Mouse (Mus musculus): ENCODE results near the gene Rrh. TPM values are rescaled to one million over a fixed set of nuclear protein-coding genes. Genes with fewer than 3 reads are reported as not detected.
"Not testable (repeated sequence)": the region's sequence is repeated elsewhere in the genome, so short reads cannot be mapped to it uniquely, and the experiment has no call there.

Rrh gene
- polyA plus RNA-seq, 1 experiment from 2014 or later: 0.30 TPM

DNA sequence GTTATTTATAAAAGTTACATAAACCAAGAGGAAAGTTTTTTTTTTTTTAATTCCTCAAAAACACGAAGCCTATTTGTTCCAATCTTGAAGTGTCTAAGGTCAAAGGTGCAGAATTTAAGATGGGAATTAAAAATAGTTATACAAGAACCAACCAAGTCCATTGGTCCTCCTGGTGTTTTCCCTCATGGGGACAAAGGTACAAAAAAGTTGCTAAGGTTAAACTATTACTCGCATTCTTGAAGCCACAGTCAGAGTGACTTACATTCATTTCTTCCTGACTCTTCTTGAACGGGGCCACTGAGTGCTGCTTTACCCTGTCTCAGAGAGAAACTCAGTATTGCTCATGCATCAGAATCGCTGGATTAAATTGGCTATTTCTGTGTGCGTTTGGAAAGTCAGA lies 25.0 kb downstream of the Rrh start:
- no peak for DNase-seq (ENCODE audit: low read depth, low spot score)
- POLR2A ChIA-PET: interaction anchor here (0.6 kb wide), 1 partner anchor 413 kb away, joined by 3 read pairs; no protein-coding TSS in a partner anchor
- TF ChIP-seq CTCF (IDR thresholded peaks at IDR 0.05): no peak
- in situ Hi-C loops (cut with MboI; ENCODE audit: low pct_unique_long_range_greater_than_20kb): no loop called here
- H3K27me3 ChIP-seq: no peaks in the 10 kb centered on the region
- CTCF ChIA-PET: interaction anchor here (4.9 kb wide), 1 partner anchor 11 kb away, joined by 24 read pairs; no protein-coding TSS in a partner anchor
- ATAC-seq: no peak

DNA sequence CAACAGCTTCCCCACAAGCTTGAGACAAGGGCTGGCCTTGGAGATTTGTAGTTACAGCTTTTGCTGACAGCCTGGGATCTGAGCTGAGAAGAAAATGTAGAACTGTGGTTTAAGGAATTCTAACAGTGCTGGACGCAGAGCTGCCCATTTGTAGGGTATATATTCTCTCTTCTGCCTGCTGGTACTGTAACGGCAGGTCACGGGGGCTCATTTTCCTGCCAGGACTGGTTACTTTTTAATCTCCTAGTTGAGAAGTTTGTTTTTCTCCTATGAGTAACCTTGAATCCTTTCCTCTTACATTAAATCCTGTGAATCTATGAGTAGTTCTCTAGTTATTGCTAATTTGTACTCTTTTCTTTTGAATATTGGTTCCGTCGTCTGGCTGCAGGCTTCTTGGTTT lies 28.6 kb downstream of the Rrh start:
- TF ChIP-seq CTCF (IDR thresholded peaks at IDR 0.05): no peak

DNA sequence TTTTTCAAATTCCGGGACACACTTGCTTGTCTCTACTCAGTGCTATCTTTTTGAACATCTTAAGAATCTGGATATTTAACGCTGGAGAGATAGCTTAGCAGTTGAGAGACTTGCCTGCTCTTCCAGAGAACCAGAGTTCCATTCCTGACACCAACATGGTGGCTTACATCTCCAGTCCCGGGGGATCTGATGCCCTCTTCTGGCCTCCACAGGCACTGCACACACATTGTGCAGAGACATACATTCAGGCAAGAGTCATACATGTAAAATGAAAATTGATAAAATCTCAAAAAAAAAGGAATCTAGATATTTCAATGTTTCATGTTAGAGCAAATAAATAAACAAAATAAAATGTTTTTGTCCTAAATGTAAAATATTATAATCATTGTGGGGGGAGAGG lies 39.6 kb downstream of the Rrh start:
- no peak for TF ChIP-seq CTCF (IDR thresholded peaks at IDR 0.05)
- in situ Hi-C loops (cut with MboI; ENCODE audit: low pct_unique_long_range_greater_than_20kb): no loop called here
- H3K27me3 ChIP-seq: no peaks in the 10 kb centered on the region
- POLR2A ChIA-PET: interaction anchor here (0.6 kb wide), 1 partner anchor 41 kb away, joined by 3 read pairs; no protein-coding TSS in a partner anchor
- DNase-seq (ENCODE audit: low read depth, low spot score) (no peak), ATAC-seq (no peak)
- CTCF ChIA-PET: interaction anchor here (1.2 kb wide), 1 partner anchor 33 kb away, joined by 3 read pairs; no protein-coding TSS in a partner anchor

More for the DNA sequence above, 28.6 kb downstream of the Rrh start:
- in situ Hi-C loops (cut with MboI; ENCODE audit: low pct_unique_long_range_greater_than_20kb): no loop called here
- POLR2A ChIA-PET: no interaction called here
- ATAC-seq (no peak), DNase-seq (ENCODE audit: low read depth, low spot score) (no peak)
- H3K27me3 ChIP-seq: no peaks in the 10 kb centered on the region
- CTCF ChIA-PET: interaction anchor here (1.4 to 4.9 kb wide), 3 partner anchors 10 to 24 kb away, joined by 4 to 24 read pairs (median 4); partner anchors contain the start of gene Lrit3

DNA sequence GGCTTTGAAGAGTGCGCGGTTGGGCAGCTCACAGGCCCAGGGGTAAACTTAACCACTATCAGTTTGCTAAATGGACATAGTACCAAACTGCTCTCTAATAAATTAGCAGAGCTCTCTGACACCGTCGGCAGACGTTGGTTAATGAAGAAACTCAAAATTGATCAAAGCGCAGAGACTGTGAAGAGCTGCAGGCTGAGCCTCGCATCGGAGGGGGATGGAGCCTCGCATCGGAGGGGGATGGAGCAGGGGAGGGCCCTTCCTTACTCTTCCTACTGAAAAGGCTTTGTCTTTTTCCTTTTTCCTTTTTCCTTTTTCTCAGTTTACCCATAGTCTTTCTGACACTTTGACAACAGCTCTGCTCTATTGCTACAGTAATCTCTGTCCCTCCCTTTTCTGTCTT lies 41.0 kb downstream of the Rrh start:
- no peak for DNase-seq (ENCODE audit: low read depth, low spot score)
- no peaks in the 10 kb centered on the region for H3K27me3 ChIP-seq
- ChIA-PET CTCF (interaction anchor here (0.9 to 1.4 kb wide), 3 partner anchors 11 to 34 kb away, joined by 3 to 6 read pairs (median 3); partner anchors contain the start of gene Lrit3), POLR2A (no interaction called here)
- in situ Hi-C loops (cut with MboI; ENCODE audit: low pct_unique_long_range_greater_than_20kb): no loop called here
- TF ChIP-seq CTCF (IDR thresholded peaks at IDR 0.05): no peak
- no peak for ATAC-seq

DNA sequence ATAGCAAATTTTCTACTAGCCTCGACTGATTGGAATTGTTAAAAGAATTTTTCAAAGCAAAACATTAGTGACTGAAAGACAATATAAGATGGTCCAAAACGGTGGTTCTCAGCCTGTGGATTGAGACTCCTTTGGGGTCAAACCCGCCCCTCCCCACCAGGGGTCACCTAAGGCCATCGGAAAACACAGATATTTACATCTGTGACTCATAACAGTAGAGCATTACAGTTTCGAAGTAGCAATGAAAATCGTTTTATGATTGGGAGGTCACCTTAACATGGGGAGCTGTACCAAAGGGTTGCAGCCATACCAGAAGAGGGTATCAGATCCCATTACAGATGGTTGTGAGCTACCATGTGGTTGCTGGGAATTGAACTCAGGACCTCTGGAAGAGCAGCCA lies 51.2 kb downstream of the Rrh start:
- DNase-seq (ENCODE audit: low read depth, low spot score) (no peak), ATAC-seq (no peak)
- POLR2A ChIA-PET: no interaction called here
- TF ChIP-seq CTCF (IDR thresholded peaks at IDR 0.05): no peak
- CTCF ChIA-PET: no interaction called here
- H3K27me3 ChIP-seq: no peaks in the 10 kb centered on the region
- in situ Hi-C loops (cut with MboI; ENCODE audit: low pct_unique_long_range_greater_than_20kb): no loop called here

DNA sequence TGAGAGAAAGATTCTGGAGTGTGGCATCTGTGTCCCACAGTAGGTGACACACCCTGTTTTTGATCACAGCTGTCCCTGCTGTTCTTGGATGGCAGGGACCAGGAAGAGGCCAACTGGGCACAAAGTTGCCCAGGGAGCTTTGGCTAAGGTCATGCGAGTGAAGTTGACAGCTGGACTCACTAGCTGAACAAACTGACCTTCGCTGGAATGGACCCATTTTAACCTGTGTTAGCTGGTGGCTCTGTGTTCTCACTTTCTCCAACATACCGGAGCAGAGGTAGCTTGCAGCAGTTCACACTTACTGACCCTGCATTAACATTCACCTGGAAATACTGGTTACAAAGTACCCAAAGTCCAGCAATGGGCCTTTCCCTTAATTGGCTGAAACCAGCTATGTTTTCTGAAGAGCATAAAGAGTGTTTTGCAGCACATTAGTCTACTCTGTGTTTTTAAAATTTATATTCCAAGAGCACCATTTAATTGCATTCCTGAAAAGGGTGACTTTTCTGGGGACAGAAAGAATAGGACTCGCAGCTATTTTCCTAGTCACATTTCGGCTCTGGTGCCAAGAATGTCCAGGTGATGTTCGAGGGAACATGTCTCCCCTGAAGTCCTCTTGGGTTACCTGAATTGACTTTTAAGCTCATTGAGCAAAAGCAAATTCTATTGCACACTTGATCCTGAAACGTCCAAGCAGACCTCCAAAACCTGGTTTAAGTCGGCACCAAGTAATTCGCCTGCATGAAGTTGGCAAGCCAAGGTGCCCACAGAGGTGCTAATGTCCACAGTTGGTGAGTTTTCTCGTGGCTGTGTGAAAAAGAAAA lies 55.2 kb downstream of the Rrh start:
- CTCF ChIA-PET: interaction anchor here (0.8 to 1.7 kb wide), 3 partner anchors 11 to 13 kb away, joined by 3 to 6 read pairs (median 4); partner anchors contain the start of gene Egf
- in situ Hi-C loops (cut with MboI; ENCODE audit: low pct_unique_long_range_greater_than_20kb): no loop called here
- POLR2A ChIA-PET: no interaction called here
- no peak for TF ChIP-seq CTCF (IDR thresholded peaks at IDR 0.05)
- H3K27me3 ChIP-seq: no peaks in the 10 kb centered on the region
- no peak for ATAC-seq
- no peak for DNase-seq (ENCODE audit: low read depth, low spot score)

DNA sequence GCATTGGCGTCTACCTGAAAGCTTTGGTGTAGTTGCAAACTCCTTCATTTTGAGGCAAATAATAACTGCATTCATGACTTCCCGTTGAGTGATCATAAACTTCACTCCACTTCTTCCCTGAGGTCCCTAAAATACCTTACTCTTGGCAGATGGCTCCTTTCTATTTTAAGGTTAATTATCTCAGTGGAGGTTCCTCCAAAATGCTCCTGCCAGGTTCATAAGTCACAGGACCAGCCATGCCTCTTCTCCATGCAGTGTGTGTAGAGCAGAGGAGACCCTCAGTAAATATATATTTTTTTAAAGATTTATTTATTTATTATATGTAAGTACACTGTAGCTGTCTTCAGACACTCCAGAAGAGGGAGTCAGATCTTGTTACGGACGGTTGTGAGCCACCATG lies 56.3 kb downstream of the Rrh start:
- DNase-seq (ENCODE audit: low read depth, low spot score): no peak
- in situ Hi-C loops (cut with MboI; ENCODE audit: low pct_unique_long_range_greater_than_20kb): no loop called here
- no peaks in the 10 kb centered on the region for H3K27me3 ChIP-seq
- ChIA-PET CTCF (no interaction called here), POLR2A (no interaction called here)
- no peak for ATAC-seq
- no peak for TF ChIP-seq CTCF (IDR thresholded peaks at IDR 0.05)

DNA sequence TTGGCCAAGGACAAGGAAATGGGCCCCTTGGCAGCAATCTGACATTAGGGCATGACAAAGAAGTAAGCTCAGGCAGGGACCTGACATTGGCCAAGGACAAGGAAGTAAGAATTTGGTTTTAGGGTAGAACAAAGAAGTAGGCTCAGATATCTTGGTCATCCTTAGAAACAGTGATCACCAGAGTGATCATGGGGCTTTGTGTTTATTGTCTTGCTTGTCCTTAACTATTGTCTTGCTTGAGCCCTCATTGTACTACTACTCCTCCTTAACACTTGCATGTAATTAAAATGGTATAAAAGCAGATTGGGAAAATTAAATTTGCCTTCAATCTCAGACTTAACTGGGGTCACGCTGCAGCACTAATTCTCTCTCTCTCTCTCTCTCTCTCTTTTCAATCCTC lies 64.8 kb downstream of the Rrh start:
- CTCF ChIA-PET: interaction anchor here (0.9 to 1.5 kb wide), 2 partner anchors 9 to 19 kb away, joined by 3 to 4 read pairs; no protein-coding TSS in a partner anchor
- H3K27me3 ChIP-seq; ATAC-seq; in situ Hi-C loops (cut with MboI; ENCODE audit: low pct_unique_long_range_greater_than_20kb); POLR2A ChIA-PET; DNase-seq (ENCODE audit: low read depth, low spot score): not testable (repeated sequence)

DNA sequence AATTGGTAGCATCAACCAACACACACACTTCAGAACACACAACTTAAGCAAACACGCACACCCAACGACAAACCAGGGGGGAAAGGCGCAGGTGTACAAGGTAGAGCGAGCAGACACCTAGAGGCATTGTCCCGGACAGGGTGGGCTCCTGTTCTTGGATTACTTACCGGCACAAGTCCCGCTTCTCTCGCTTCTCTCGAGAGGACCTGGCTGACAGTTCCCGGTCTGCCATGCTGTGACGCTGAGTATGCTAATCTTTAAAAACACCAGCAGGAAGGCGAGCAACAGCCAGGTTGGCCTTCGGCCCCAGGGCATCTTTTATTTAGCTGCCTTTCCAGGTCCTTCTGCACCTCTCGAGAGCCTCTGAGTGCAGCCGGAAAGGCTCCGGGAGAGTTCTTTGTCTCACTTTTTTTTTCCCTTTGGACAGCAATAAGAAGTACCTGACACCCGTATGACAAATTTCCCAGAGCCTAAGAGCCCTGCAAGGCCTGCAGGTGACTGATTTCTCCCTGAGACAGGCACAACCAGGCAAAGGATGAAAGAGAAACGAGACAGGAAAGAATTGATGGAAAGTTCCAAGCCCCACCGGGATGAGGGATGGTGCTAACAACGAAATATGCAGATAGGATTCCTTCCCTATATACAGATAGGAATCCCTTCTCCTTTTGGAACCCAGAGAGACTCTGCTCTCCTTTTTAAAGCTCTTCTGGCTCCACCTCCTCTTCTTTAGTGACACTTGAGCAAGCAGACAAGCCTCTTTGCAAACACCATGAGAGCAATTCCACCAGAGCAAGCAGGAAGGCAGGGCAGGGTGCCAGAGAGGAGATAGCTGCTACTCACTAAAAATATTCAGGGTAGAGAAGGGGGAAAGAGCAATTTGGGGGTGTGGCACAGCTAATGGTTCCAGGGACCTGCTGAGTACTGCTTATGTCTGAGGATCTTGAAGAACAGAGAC lies 67.5 kb downstream of the Rrh start, which contains the start of gene Egf:
Gene Egf, minus strand, starts transcription at position 667 of the 955 bp plus-strand sequence.
- ChIA-PET POLR2A (no interaction called here), CTCF (interaction anchor here (1.0 to 1.5 kb wide), 4 partner anchors 10 to 43 kb away, joined by 3 to 4 read pairs (median 4); no protein-coding TSS in a partner anchor)
- TF ChIP-seq CTCF (IDR thresholded peaks at IDR 0.05): no peak
- in situ Hi-C loops (cut with MboI; ENCODE audit: low pct_unique_long_range_greater_than_20kb): no loop called here
- H3K27me3 ChIP-seq: no peaks in the 10 kb centered on the region
- ATAC-seq (no peak), DNase-seq (ENCODE audit: low read depth, low spot score) (no peak)

Other genes starting within 250 kb of the Rrh start
- gene Egf, start 67.3 kb downstream of the Rrh start, polyA plus RNA-seq (2021): 1.2 TPM
- gene Lrit3, start 18.6 kb downstream of the Rrh start, polyA plus RNA-seq (2021): not detected
- 96.2 TPM for gene Gar1, start 8.8 kb upstream of the Rrh start, polyA plus RNA-seq (2021)
- gene Cfi, start 13.3 kb upstream of the Rrh start, polyA plus RNA-seq (2021): 1.3 TPM
- gene Pla2g12a, start 56.0 kb upstream of the Rrh start, polyA plus RNA-seq (2021): 33.3 TPM
- gene Casp6, start 78.8 kb upstream of the Rrh start, polyA plus RNA-seq (2021): 67.4 TPM
- gene Mcub, start 147.6 kb upstream of the Rrh start, polyA plus RNA-seq (2021): 12.4 TPM
- 126 TPM for gene Sec24b, start 239.0 kb upstream of the Rrh start, polyA plus RNA-seq (2021)